Mouse (Mus musculus) cerebellum, postnatal 25 days (tissue): ENCODE results near the gene Efcc1.
"Not testable (repeated sequence)": the region's sequence is repeated elsewhere in the genome, so short reads cannot be mapped to it uniquely, and the experiment has no call there.

Experiments
- DNase-seq, 2 experiments: peaks; one replicate each; pipeline ENCODE4 v3.0.0; 2021; ENCODE audit warnings: mixed read lengths in 2 of 2

The Efcc1 gene

GRCm38 (mm10) chr6:87745301-87745700 is 14.6 kb downstream of the Efcc1 start:
- no peak for DNase-seq

- DNase-seq: no peak
Observed at GRCm38 (mm10) chr6:87746059-87746458, 15.4 kb downstream of the Efcc1 start.

- DNase-seq: no peak
Observed at GRCm38 (mm10) chr6:87746849-87747248, 16.2 kb downstream of the Efcc1 start.

- no peak for DNase-seq
Observed at GRCm38 (mm10) chr6:87748078-87748477, 17.4 kb downstream of the Efcc1 start.

- no peak for DNase-seq
Observed at GRCm38 (mm10) chr6:87748531-87748930, 17.9 kb downstream of the Efcc1 start.

GRCm38 (mm10) chr6:87750184-87750910 is 19.7 kb downstream of the Efcc1 start:
- no peak for DNase-seq

- DNase-seq: no peak
Observed at GRCm38 (mm10) chr6:87751574-87751973, 20.9 kb downstream of the Efcc1 start.

- DNase-seq: no peak
Observed at GRCm38 (mm10) chr6:87755196-87755595, 24.5 kb downstream of the Efcc1 start.

- DNase-seq: no peak
Observed at GRCm38 (mm10) chr6:87756896-87757295, 26.2 kb downstream of the Efcc1 start.

- no peak for DNase-seq
Observed at GRCm38 (mm10) chr6:87759404-87759803, 28.7 kb downstream of the Efcc1 start.

GRCm38 (mm10) chr6:87759850-87760249 is 29.2 kb downstream of the Efcc1 start:
- DNase-seq: no peak

- DNase-seq: no peak
Observed at GRCm38 (mm10) chr6:87762161-87762560, 31.5 kb downstream of the Efcc1 start.

GRCm38 (mm10) chr6:87763376-87764280 is 33.0 kb downstream of the Efcc1 start:
- DNase-seq: peak in 1 of 2 experiments; percentile 24

GRCm38 (mm10) chr6:87764296-87764695 is 33.6 kb downstream of the Efcc1 start:
- not testable (repeated sequence) for DNase-seq

- DNase-seq: no peak
Observed at GRCm38 (mm10) chr6:87770626-87771025, 40.0 kb downstream of the Efcc1 start.

- DNase-seq: no peak
Observed at GRCm38 (mm10) chr6:87774466-87774865, 43.8 kb downstream of the Efcc1 start.

GRCm38 (mm10) chr6:87774909-87775308 is 44.2 kb downstream of the Efcc1 start:
- no peak for DNase-seq

GRCm38 (mm10) chr6:87775588-87776245 is 45.0 kb downstream of the Efcc1 start:
- DNase-seq: no peak

- no peak for DNase-seq
Observed at GRCm38 (mm10) chr6:87776663-87777062, 46.0 kb downstream of the Efcc1 start.

- no peak for DNase-seq
Observed at GRCm38 (mm10) chr6:87777842-87778241, 47.2 kb downstream of the Efcc1 start, which contains the start of gene Gp9. Gene Gp9 (plus strand): TSS chr6:87778072.

- no peak for DNase-seq
Observed at GRCm38 (mm10) chr6:87778294-87779173, 47.9 kb downstream of the Efcc1 start.
